Mouse (Mus musculus) CD4-positive, CD25-positive, alpha-beta regulatory T cell, adult 4 months (primary cell): ENCODE measurements around the gene Elane. TPM values are rescaled to one million over a fixed set of nuclear protein-coding genes. Genes with fewer than 3 reads are reported as not detected.
A peak's percentile ranks its signal among the peaks of the same experiment; 100 is the strongest.

ENCODE experiments used
- ATAC-seq: one replicate; pipeline ENCODE4 v1.8.0; 2017
- polyA plus RNA-seq, 2 experiments: library from polyadenylated mRNA; unstranded; fragments of 100-300 nt; shearing (Covaris generic); gene quantifications; one replicate each; pipeline ENCODE4 v1.2.1; 2017

The Elane gene
- polyA plus RNA-seq, 2 experiments from 2014 or later = not detected

- ATAC-seq = no peak
Measured at GRCm38 (mm10) chr10:79931797-79932196, 45.8 kb downstream of the Elane start.

DNA sequence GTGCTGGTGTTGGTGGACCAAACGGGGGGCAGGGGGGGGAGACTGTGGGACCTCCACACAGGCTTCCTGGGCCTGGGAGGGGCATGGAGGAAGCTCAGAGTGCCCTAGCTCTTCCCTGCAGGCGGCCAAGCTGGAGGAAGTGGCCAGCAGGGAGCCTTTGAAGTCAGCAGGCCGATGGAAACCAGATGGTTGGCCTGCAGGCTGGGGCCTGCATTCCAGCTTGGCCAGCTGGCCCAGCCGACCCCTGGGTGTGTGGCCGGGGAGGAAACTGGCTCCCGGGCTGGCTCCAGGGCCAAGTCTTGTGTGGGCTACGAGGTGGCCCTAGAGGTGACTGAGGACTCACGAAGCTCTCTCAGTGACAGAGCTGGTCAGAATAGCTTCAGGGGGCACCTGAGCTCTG is 46.7 kb downstream of the Elane start:
- no peak for ATAC-seq

DNA sequence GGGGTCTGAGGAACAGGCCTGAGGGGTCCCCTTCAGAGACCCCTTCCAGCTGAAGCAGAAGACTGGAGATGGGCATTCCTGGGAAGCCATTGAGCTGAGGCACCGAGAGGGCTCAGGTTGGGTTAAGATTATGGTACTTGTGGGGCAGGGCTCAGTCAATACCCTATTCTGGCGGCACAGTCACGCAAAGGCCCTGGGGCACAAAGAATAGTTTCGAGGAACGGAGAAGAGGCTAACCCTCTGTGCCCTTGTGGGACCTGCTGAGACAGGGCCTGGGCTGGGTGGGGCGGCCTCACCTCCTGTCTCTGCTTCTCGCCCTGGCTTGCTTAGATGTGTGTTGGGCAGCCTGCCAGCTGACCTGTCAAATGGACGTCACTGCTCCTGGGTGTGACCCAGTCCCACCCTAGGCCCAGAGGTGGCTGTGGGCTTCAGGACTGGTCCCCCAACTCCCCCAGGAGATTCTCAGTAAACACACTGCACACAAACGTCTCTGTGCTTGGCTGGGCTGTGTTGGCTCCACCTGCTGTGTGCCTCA is 47.2 kb downstream of the Elane start:
- ATAC-seq = no peak

DNA sequence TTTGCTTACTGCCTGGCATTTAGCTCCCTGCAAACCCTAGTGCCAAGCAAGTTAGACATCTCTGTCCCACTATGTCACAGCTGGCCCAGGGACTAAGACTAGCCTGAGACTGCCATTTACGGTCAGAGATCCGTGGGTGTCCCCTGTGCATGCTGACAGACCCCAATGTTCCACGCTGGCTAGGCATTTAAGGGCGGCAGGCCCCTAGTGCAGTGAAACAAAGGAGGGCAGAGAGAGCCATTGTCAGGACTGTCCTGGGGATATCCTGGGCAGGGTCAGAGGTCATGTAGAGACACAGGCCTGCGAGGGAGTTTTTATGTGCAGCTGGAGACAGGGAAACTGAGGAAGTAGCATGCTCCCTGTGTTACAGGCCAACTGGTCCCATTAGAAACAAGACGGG is 47.8 kb downstream of the Elane start:
- no peak for ATAC-seq

- ATAC-seq = no peak
Measured at GRCm38 (mm10) chr10:79934272-79934721, 48.2 kb downstream of the Elane start.

DNA sequence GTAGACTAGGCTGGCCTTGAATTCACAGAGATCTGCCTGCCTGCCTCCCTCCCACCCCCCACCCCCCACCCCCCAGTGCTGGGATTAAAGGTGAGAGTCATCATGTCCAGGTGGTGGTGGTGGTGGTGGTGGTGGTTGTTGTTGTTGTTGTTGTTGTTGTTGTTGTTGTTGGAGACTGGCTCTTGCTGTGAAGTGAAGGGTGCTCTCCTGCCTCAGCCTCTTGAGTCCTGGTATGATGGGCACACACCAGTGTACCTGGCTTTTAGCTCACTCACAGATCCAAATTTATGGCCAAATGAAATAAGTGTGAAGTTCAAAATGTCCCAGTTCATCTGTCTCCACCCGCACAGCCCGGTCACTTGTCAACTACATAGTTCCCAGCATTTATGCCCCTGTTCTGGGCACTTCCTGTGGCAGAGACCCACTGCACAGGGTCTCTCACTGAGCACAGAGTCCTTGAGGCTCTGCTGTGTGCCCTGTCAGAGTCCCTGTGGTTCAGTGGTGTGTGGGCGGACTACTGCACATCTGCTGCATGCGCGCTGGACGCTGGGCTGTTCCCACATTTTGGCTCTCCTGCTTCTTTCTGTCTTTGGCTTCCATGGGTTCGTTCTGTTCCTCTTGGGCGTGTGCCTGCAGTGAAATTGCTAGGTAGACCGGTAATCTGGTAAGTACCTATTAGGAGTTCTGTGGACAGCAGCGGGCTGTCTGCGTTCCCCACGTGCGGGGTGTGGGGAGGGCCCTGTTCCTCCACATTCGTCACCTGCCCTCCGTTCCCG is 48.9 kb downstream of the Elane start:
- no peak for ATAC-seq

GRCm38 (mm10) chr10:79936284-79936910 is 50.4 kb downstream of the Elane start:
- no peak for ATAC-seq

DNA sequence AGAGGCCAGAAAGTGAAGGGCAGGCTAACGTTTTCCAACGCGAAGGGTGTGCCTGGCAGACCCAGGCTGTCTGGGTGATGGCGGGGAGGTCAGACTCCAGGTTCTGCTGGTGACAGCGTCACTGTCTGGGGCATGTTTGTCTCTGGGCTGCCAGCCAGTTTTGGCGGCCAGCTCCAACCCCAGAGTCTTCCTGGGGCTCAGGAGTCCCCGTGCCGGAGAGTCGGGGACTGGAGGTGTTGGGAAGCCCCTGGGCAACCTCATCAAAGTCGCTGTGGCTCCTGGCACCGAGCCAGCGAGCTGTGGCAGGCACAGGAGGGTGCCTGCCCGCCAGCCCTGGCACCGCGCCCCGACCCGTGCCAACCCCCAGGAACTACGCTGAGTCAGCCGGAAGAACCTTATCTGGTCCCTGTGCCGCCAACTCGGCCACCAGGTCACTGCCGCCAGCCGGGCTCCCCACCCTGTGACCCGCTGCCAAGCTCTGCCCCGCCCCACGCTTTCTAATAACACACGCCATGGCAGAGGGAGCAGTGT is 50.9 kb downstream of the Elane start:
- peak; percentile 90 for ATAC-seq

Other genes with a start within 250 kb of the Elane start
- gene Shc2, start 248.3 kb upstream of the Elane start, polyA plus RNA-seq = not detected
- gene Odf3l2, start 240.5 kb upstream of the Elane start, polyA plus RNA-seq = not detected
- gene Madcam1, start 221.7 kb upstream of the Elane start, polyA plus RNA-seq = under 1 TPM; 0.23 to 0.73 TPM
- 10 to 100 TPM; 16.6 to 19.5 TPM for gene Tpgs1, start 216.9 kb upstream of the Elane start, polyA plus RNA-seq
- gene Cdc34, start 204.1 kb upstream of the Elane start, polyA plus RNA-seq = 10 to 100 TPM; 20.8 to 27.3 TPM
- 1 to 10 TPM in 1 of 2 experiments, under 1 TPM in 1; 0.49 to 1.1 TPM for gene Gzmm, start 197.2 kb upstream of the Elane start, polyA plus RNA-seq
- 100 to 1,000 TPM; 127 to 129 TPM for gene Bsg, start 181.8 kb upstream of the Elane start, polyA plus RNA-seq
- not detected for gene Hcn2, start 169.6 kb upstream of the Elane start, polyA plus RNA-seq
- gene Polrmt, start 139.7 kb upstream of the Elane start, polyA plus RNA-seq = 10 to 100 TPM; 18.0 to 23.4 TPM
- not detected for gene Fgf22, start 131.2 kb upstream of the Elane start, polyA plus RNA-seq
- gene Rnf126, start 119.3 kb upstream of the Elane start, polyA plus RNA-seq = 1 to 10 TPM; 3.4 to 3.5 TPM
- under 1 TPM in 1 of 2 experiments, not detected in 1; 0.53 TPM for gene Fstl3, start 109.0 kb upstream of the Elane start, polyA plus RNA-seq
- not detected for gene Prss57, start 95.3 kb upstream of the Elane start, polyA plus RNA-seq
- under 1 TPM in 1 of 2 experiments, not detected in 1; 0.23 TPM for gene Palm, start 92.7 kb upstream of the Elane start, polyA plus RNA-seq
- gene Misp, start 65.3 kb upstream of the Elane start, polyA plus RNA-seq = under 1 TPM in 1 of 2 experiments, not detected in 1; 0.27 TPM
- 100 to 1,000 TPM; 103 to 274 TPM for gene Ptbp1, start 31.8 kb upstream of the Elane start, polyA plus RNA-seq
- gene Prtn3, start 11.8 kb upstream of the Elane start, polyA plus RNA-seq = not detected
- gene Plppr3, start 11.6 kb upstream of the Elane start, polyA plus RNA-seq = 1 to 10 TPM; 2.1 to 4.5 TPM
- gene Cfd, start 4.6 kb downstream of the Elane start, polyA plus RNA-seq = not detected
- gene Med16, start 22.7 kb downstream of the Elane start, polyA plus RNA-seq = 1 to 10 TPM; 5.0 to 7.7 TPM
- not detected for gene Gm26602, start 24.6 kb downstream of the Elane start, polyA plus RNA-seq
- under 1 TPM in 1 of 2 experiments, not detected in 1; 0.09 TPM for gene Kiss1r, start 30.7 kb downstream of the Elane start, polyA plus RNA-seq
- gene R3hdm4, start 35.0 kb downstream of the Elane start, polyA plus RNA-seq = 100 to 1,000 TPM in 1 of 2 experiments, 10 to 100 TPM in 1; 93.5 to 104 TPM
- gene Arid3a, start 40.8 kb downstream of the Elane start, polyA plus RNA-seq = 1 to 10 TPM; 2.7 to 3.3 TPM
- 10 to 100 TPM; 65.1 to 77.5 TPM for gene Wdr18, start 73.9 kb downstream of the Elane start, polyA plus RNA-seq
- gene Grin3b, start 84.5 kb downstream of the Elane start, polyA plus RNA-seq = under 1 TPM in 1 of 2 experiments, not detected in 1; 0.58 TPM
- 1 to 10 TPM; 1.2 to 2.5 TPM for gene Tmem259, start 98.1 kb downstream of the Elane start, polyA plus RNA-seq
- gene Cnn2, start 102.3 kb downstream of the Elane start, polyA plus RNA-seq = 100 to 1,000 TPM; 904 to 969 TPM
- 10 to 100 TPM; 11.4 to 16.4 TPM for gene Abca7, start 110.2 kb downstream of the Elane start, polyA plus RNA-seq
- gene Arhgap45, start 130.4 kb downstream of the Elane start, polyA plus RNA-seq = 100 to 1,000 TPM; 233 to 369 TPM
- 100 to 1,000 TPM; 194 to 220 TPM for gene Polr2e, start 153.5 kb downstream of the Elane start, polyA plus RNA-seq
- gene Gpx4, start 160.9 kb downstream of the Elane start, polyA plus RNA-seq = 100 to 1,000 TPM; 450 to 480 TPM
- 10 to 100 TPM; 28.4 to 54.8 TPM for gene Sbno2, start 219.3 kb downstream of the Elane start, polyA plus RNA-seq
- 10 to 100 TPM; 19.2 to 30.7 TPM for gene Stk11, start 229.6 kb downstream of the Elane start, polyA plus RNA-seq